Mouse (Mus musculus): ENCODE measurements around the gene Tet3. TPM values are rescaled to one million over a fixed set of nuclear protein-coding genes. Genes with fewer than 3 reads are reported as not detected.
A peak's percentile ranks its signal among the peaks of the same experiment; 100 is the strongest.

The Tet3 gene
- total and polyA plus RNA-seq, 2 experiments from 2014 or later, result 27.7 to 49.4 TPM

- 7% methylated on average over 10 of the region's 10 CpGs for WGBS
- Histone ChIP-seq H3K9ac (0 out of 2 replicates have a peak overlapping the region, but pooled peaks have one; percentile 18), H3K4me3 (ENCODE audit: low read depth, low read length) (peak overlapping the region; percentile 58), H3K4me2 (ENCODE audit: low read depth) (peak overlapping the region; percentile 58), H3K27ac (ENCODE audit: low read depth, low read length) (no peak overlapping the region), H3K27me3 (ENCODE audit: insufficient read depth, low read length) (no peaks in the 10 kb centered on the region), H3K4me1 (ENCODE audit: insufficient read depth) (0 out of 2 replicates have a peak, but pooled peaks cover 4% of the 10 kb centered on the region), H3K9me3 (ENCODE audit: low read length) (no peaks in the 10 kb centered on the region), H3K36me3 (ENCODE audit: insufficient read depth) (peaks cover 5% of the 10 kb centered on the region; the same call in 1 of the 2 replicates)
- peak; percentile 10 for DNase-seq
- TF ChIP-seq CTCF (IDR thresholded peaks at IDR 0.05; ENCODE audit: low read depth), result no peak
- no peak for ATAC-seq
Measured at GRCm38 (mm10) chr6:83316022-83316421, 142.9 kb downstream of the Tet3 start.

GRCm38 (mm10) chr6:83315293-83315692 is 143.6 kb downstream of the Tet3 start:
- no peak overlapping the region for H3K4me2 ChIP-seq (ENCODE audit: low read depth)
- DNase-seq, result no peak
- TF ChIP-seq CTCF (IDR thresholded peaks at IDR 0.05; ENCODE audit: low read depth), result no peak

GRCm38 (mm10) chr6:83312514-83312913 is 146.4 kb downstream of the Tet3 start:
- no peak for TF ChIP-seq CTCF (IDR thresholded peaks at IDR 0.05; ENCODE audit: low read depth)
- H3K27me3 ChIP-seq (ENCODE audit: insufficient read depth, low read length), result no peaks in the 10 kb centered on the region
- H3K4me1 ChIP-seq (ENCODE audit: insufficient read depth), result 0 out of 2 replicates have a peak, but pooled peaks cover 4% of the 10 kb centered on the region
- H3K36me3 ChIP-seq (ENCODE audit: insufficient read depth), result peaks cover 24% of the 10 kb centered on the region
- no peak overlapping the region for H3K9ac ChIP-seq
- H3K4me3 ChIP-seq (ENCODE audit: low read depth, low read length), result no peak overlapping the region
- H3K9me3 ChIP-seq (ENCODE audit: low read length), result no peaks in the 10 kb centered on the region
- DNase-seq (no peak), ATAC-seq (no peak)
- H3K27ac ChIP-seq (ENCODE audit: low read depth, low read length), result no peak overlapping the region
- no peak overlapping the region for H3K4me2 ChIP-seq (ENCODE audit: low read depth)
- WGBS, result 94% methylated on average over 8 of the region's 8 CpGs

More at GRCm38 (mm10) chr6:83315293-83315692, 143.6 kb downstream of the Tet3 start:
- Histone ChIP-seq H3K9ac (no peak overlapping the region), H3K4me3 (ENCODE audit: low read depth, low read length) (no peak overlapping the region), H3K4me1 (ENCODE audit: insufficient read depth) (0 out of 2 replicates have a peak, but pooled peaks cover 4% of the 10 kb centered on the region), H3K27ac (ENCODE audit: low read depth, low read length) (no peak overlapping the region), H3K27me3 (ENCODE audit: insufficient read depth, low read length) (no peaks in the 10 kb centered on the region), H3K9me3 (ENCODE audit: low read length) (no peaks in the 10 kb centered on the region), H3K36me3 (ENCODE audit: insufficient read depth) (peaks cover 10% of the 10 kb centered on the region; the same call in 1 of the 2 replicates)
- no peak for ATAC-seq

Small RNAs within 50 kb of the gene (microRNA-seq; reads per million reads assigned to microRNA genes)
- gene Mir6374, result 0 reads per million in 2 experiments

Other genes with a start within 250 kb of the Tet3 start
- 1.3 and 1.7 TPM in 2 replicates for gene Slc4a5, start 239.3 kb downstream of the Tet3 start, total RNA-seq (2014; rRNA removed)
- 0.45 and 1.3 TPM in 2 replicates for gene Slc4a5, start 239.3 kb downstream of the Tet3 start, polyA plus RNA-seq (2015; fragmentation: Nextera tagmentation; extraction: Ambion mirVana)
- 18.6 and 31.9 TPM in 2 replicates for gene Mthfd2, start 133.2 kb downstream of the Tet3 start, total RNA-seq (2014; rRNA removed)
- 19.0 and 21.5 TPM in 2 replicates for gene Mthfd2, start 133.2 kb downstream of the Tet3 start, polyA plus RNA-seq (2015; fragmentation: Nextera tagmentation; extraction: Ambion mirVana)
- 31.0 and 32.4 TPM in 2 replicates for gene Mob1a, start 133.1 kb downstream of the Tet3 start, total RNA-seq (2014; rRNA removed)
- gene Mob1a, start 133.1 kb downstream of the Tet3 start, polyA plus RNA-seq (2015; fragmentation: Nextera tagmentation; extraction: Ambion mirVana), result 9.3 and 9.5 TPM in 2 replicates
- gene Bola3, start 109.9 kb downstream of the Tet3 start, total RNA-seq (2014; rRNA removed), result 6.6 and 7.7 TPM in 2 replicates
- gene Bola3, start 109.9 kb downstream of the Tet3 start, polyA plus RNA-seq (2015; fragmentation: Nextera tagmentation; extraction: Ambion mirVana), result 50.2 and 55.7 TPM in 2 replicates
- 35.3 and 44.5 TPM in 2 replicates for gene Dguok, start 47.9 kb upstream of the Tet3 start, total RNA-seq (2014; rRNA removed)
- gene Dguok, start 47.9 kb upstream of the Tet3 start, polyA plus RNA-seq (2015; fragmentation: Nextera tagmentation; extraction: Ambion mirVana), result 47.8 and 52.1 TPM in 2 replicates
- 0.38 and 2.2 TPM in 2 replicates for gene Actg2, start 77.2 kb upstream of the Tet3 start, total RNA-seq (2014; rRNA removed)
- gene Actg2, start 77.2 kb upstream of the Tet3 start, polyA plus RNA-seq (2015; fragmentation: Nextera tagmentation; extraction: Ambion mirVana), result 1.0 and 1.6 TPM in 2 replicates
- 11.2 and 13.9 TPM in 2 replicates for gene Stambp, start 113.6 kb upstream of the Tet3 start, total RNA-seq (2014; rRNA removed)
- gene Stambp, start 113.6 kb upstream of the Tet3 start, polyA plus RNA-seq (2015; fragmentation: Nextera tagmentation; extraction: Ambion mirVana), result 64.7 and 72.3 TPM in 2 replicates
- gene Clec4f, start 197.1 kb upstream of the Tet3 start, total RNA-seq (2014; rRNA removed), result not detected in 2 replicates
- gene Clec4f, start 197.1 kb upstream of the Tet3 start, polyA plus RNA-seq (2015; fragmentation: Nextera tagmentation; extraction: Ambion mirVana), result 0.28 TPM in 1 of 2 replicates, not detected in the other
- not detected in 2 replicates for gene Cd207, start 218.8 kb upstream of the Tet3 start, total RNA-seq (2014; rRNA removed)
- gene Cd207, start 218.8 kb upstream of the Tet3 start, polyA plus RNA-seq (2015; fragmentation: Nextera tagmentation; extraction: Ambion mirVana), result not detected in 2 replicates

All from forebrain, postnatal 0 days (tissue).